Mouse (Mus musculus): Measurements from ENCODE around the gene Il11. TPM values are rescaled to one million over a fixed set of nuclear protein-coding genes. Genes with fewer than 3 reads are reported as not detected.

Gene Il11
- total RNA-seq, 2 experiments from 2014 or later, result not detected

Other genes starting within 250 kb of the Il11 start
- gene Syt5, start 235.3 kb downstream of the Il11 start, total RNA-seq (2021), result not detected
- gene Ptprh, start 178.8 kb downstream of the Il11 start, total RNA-seq (2021), result not detected
- gene Tmem86b, start 151.4 kb downstream of the Il11 start, total RNA-seq (2021), result 1 to 10 TPM; 2.5 to 3.2 TPM
- 10 to 100 TPM; 40.2 to 42.4 TPM for gene Ppp6r1, start 123.8 kb downstream of the Il11 start, total RNA-seq (2021)
- 10 to 100 TPM; 22.4 to 24.9 TPM for gene Hspbp1, start 97.8 kb downstream of the Il11 start, total RNA-seq (2021)
- gene Brsk1, start 92.3 kb downstream of the Il11 start, total RNA-seq (2021), result 1 to 10 TPM in 1 of 2 experiments, under 1 TPM in 1; 0.54 to 1.6 TPM
- not detected for gene Tmem150b, start 57.6 kb downstream of the Il11 start, total RNA-seq (2021)
- gene Kmt5c, start 42.7 kb downstream of the Il11 start, total RNA-seq (2021), result 10 to 100 TPM in 1 of 2 experiments, 1 to 10 TPM in 1; 9.7 to 10.5 TPM
- 1 to 10 TPM; 1.4 to 1.9 TPM for gene Cox6b2, start 29.8 kb downstream of the Il11 start, total RNA-seq (2021)
- not detected for gene Fam71e2, start 11.6 kb downstream of the Il11 start, total RNA-seq (2021)
- not detected for gene Tmem190, start 78 bp upstream of the Il11 start, total RNA-seq (2021)
- gene Tmem238, start 6.8 kb upstream of the Il11 start, total RNA-seq (2021), result 1 to 10 TPM; 7.9 to 9.5 TPM
- 100 to 1,000 TPM; 431 to 514 TPM for gene Rpl28, start 10.0 kb upstream of the Il11 start, total RNA-seq (2021)
- 10 to 100 TPM; 70.3 to 83.7 TPM for gene Ube2s, start 29.7 kb upstream of the Il11 start, total RNA-seq (2021)
- gene Shisa7, start 61.8 kb upstream of the Il11 start, total RNA-seq (2021), result not detected
- gene Isoc2b, start 87.4 kb upstream of the Il11 start, total RNA-seq (2021), result 1 to 10 TPM; 3.6 to 3.8 TPM
- 10 to 100 TPM; 21.0 to 28.3 TPM for gene Isoc2a, start 94.3 kb upstream of the Il11 start, total RNA-seq (2021)
- under 1 TPM; 0.20 TPM for gene Gm36210, start 123.7 kb upstream of the Il11 start, total RNA-seq (2021)
- gene Zfp628, start 132.4 kb upstream of the Il11 start, total RNA-seq (2021), result 1 to 10 TPM; 8.9 TPM
- 1 to 10 TPM; 2.5 to 3.2 TPM for gene Nat14, start 139.2 kb upstream of the Il11 start, total RNA-seq (2021)
- gene Ssc5d, start 142.9 kb upstream of the Il11 start, total RNA-seq (2021), result 10 to 100 TPM in 1 of 2 experiments, 1 to 10 TPM in 1; 8.8 to 11.1 TPM
- 10 to 100 TPM; 30.5 to 35.8 TPM for gene Sbk2, start 181.5 kb upstream of the Il11 start, total RNA-seq (2021)
- 1 to 10 TPM; 1.6 to 1.7 TPM for gene Sbk3, start 188.3 kb upstream of the Il11 start, total RNA-seq (2021)
- gene Zfp579, start 213.3 kb upstream of the Il11 start, total RNA-seq (2021), result 1 to 10 TPM; 7.8 to 9.5 TPM
- gene Zfp524, start 231.6 kb upstream of the Il11 start, total RNA-seq (2021), result 1 to 10 TPM; 6.9 TPM
- gene Fiz1, start 231.8 kb upstream of the Il11 start, total RNA-seq (2021), result 10 to 100 TPM; 20.7 to 22.7 TPM
- not detected for gene Gm44973, start 232.6 kb upstream of the Il11 start, total RNA-seq (2021)
- 10 to 100 TPM; 11.0 to 13.0 TPM for gene Zfp865, start 237.5 kb upstream of the Il11 start, total RNA-seq (2021)
- gene Ccdc106, start 237.7 kb upstream of the Il11 start, total RNA-seq (2021), result under 1 TPM in 1 of 2 experiments, not detected in 1; 0.20 TPM